Mouse (Mus musculus): ENCODE measurements around the gene Tmem131l. TPM values are rescaled to one million over a fixed set of nuclear protein-coding genes. Genes with fewer than 3 reads are reported as not detected.

Gene Tmem131l
- total and polyA plus RNA-seq, 3 experiments = 25.9 to 48.2 (median 26.6) TPM

DNA sequence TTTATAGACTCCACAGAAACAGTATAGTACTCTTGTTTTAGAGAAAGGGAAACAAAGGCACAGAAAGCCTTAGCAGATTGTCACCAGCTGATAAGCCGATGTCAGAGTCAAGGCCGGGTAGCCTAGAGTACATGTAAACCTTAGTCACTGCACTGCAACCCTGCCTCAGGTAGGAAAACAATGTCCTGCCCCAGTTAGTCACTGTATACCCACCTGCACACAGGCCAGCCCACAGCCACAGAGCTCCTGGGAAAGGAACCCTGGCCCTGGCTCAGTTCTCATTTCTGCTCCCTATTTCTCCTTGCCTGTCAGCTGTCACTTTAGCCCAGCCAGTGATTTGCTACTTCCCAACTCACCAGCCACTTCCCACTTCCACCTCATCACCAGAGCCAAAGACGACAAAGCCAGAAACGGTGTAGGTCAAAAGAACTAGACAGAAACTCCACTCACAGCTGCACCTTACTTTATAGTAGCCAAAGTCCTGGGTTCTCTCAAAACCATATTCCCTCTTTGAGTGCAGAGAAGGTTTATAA, 24.4 kb downstream of the Tmem131l start:
- no peak for DNase-seq

- DNase-seq = no peak
These were observed 28.8 kb downstream of the Tmem131l start for GRCm38 (mm10) chr3:84010995-84011663.

DNA sequence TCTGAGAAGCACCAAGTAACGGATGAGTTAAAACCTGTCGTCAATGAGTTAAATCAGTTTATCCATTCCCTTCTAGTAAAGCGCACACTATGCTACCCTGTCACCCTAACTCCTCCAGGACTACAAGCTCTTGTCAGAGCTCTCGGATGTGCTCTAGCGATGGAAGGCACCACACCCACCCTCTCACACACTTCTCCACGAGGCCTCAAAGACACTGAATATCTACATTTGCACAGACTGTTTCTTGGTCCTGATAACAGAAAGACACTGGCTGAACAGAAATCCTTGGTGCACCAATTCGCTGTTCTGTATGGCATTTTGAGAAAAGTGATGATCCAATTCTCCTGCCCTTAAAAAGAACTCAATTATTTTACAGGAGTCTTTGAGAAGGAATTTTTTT, 34.0 kb downstream of the Tmem131l start:
- DNase-seq = no peak

DNA sequence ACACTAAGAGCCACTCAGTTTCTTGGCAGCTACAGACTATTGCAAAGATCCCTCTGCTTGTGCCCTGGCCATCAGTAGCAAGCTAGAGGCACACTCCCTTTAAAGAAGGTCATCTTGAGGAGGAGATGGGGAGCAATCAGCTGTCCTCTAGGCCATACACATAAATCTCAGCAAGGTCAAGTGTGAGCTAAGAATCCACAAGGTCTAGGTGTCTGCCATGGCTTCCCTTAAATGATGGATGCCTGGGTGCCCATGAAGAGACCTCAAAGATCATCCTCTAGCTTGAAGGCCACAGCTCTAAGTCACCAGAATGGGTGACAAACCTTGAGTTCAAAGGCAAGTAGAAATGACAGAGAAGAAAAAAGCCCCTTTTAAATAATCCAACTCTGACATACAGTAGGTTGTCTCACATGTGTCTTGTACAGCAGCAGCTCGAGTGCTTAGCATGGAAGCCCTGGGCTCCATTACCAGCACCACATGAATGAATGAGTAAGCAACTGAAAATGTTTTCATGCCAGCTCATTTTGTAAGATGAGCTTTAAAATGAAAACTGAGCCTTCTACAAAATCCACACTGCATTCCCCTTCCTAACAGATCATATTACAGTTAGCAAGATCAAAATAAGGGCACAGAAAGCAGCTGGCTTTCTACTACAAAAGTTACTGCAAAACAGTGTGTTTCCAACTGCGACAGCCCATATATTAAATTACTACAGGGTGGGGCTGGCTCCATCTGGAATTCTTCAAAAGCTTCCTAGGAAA, 35.5 kb downstream of the Tmem131l start:
- peak; percentile 71 for DNase-seq

DNA sequence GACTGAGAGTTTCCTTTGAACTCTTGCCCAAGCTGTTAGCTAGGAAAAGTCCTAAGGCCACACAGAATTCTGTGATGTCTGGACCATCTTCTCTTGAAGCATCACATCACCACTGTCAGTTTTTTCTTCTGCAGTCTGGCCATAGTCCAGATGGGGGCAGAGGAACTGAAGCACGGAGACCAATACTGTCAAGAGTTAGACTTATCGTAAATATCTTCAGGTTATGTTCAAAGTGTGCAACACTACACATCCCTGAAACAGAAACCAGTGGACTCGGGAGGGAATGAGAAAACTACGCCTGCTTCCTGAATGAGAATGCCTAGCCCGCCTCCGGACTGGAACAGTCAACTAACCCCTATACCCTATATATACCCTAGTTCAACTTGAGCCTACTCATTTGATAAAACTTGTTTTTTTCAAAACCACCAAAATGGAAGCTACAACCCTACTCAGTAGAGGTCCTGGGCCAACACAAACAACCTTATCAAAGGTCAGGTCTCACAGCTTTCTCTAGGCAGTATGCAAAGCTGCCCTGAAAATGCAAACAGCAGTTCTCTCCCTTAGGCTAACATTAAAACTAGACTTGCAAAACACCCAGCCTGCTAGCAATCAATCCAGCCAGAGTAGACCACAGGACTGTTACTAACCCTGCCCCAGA, 37.4 kb downstream of the Tmem131l start:
- DNase-seq = no peak

DNA sequence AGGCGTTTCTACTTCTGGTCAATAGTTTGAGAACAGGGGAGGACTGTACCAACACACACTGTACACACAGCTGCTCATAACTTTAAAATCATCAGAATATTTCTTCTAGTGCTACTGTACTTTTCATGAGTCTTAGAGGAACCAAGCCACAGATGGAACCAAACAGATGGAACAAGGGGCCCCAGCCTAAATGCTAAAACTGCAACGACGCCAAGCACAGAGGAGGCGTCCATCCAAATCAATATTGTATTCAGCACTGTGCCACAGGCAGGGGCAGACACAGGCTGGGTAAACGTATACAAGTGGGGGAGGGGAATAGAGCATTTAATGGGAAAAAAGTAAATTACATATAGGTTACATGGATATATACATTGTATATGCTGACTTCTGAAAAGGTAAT, 42.4 kb downstream of the Tmem131l start:
- DNase-seq = no peak

DNA sequence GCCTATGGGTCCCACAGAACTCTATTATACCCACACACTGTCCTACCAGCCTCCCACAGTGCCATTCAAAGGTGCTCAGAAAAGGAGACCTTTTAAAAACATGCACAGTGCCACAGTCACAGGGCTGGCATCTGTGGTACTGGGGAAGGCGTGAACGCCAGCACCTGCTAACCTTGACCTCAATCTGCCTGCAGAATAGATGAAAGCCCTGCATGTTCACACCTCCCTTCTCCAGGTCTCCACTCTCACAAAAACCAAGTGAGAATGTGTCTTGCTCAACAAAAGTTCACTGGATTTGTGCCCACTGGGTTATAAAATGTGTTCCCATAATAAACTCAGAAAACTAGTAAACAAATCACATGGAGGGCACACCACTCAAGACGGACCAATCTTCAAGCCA, 42.9 kb downstream of the Tmem131l start:
- DNase-seq = peak; percentile 26

DNA sequence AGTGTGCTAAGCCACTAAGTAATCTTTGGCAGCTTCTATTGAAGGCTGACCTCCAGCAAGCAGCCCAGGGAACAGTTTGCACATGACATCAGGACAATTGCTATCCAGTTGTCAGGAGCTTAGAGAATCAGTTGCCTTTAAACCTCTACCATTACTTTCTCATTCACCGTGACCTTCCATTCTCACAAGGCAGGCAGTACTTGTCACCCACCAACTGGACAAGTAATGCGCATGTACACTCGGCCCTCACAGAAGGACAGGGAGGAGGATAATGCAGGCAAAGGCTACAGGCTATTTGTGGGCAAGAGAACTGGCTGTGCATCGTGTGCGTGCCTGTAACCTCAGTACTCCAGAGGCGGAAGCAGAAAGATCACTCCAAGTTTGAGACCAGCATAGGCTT, 43.9 kb downstream of the Tmem131l start:
- peak; percentile 35 for DNase-seq

DNA sequence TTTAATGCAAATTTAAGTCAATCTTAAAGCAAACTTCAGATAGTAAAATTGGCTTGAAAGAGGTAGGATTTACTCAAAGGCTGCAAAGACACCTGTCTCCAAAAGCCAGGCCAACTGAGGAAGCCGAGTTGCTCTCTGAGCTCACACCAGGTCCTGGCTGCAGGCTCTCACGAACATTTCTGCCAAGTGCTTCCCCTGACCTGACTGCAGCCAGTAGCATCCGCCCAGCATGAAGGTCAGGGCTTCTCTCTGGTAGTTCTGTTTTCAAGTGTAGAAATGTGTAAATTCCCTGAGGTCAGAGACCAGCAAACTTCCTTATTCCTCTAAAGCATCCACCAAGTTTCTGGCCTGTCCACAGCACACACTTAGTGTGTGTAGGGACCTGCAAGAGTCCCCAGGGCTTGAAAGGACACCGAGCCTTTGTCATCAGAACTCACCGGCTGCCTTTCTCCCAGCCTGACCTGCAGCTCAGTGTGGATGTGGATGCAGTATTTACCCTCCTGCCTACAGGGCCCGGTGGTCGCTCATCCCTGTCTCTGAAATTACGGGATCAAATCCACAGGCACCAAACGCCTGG, 44.6 kb downstream of the Tmem131l start:
- DNase-seq = peak; percentile 55

GRCm38 (mm10) chr3:83994217-83994839, 45.6 kb downstream of the Tmem131l start:
- DNase-seq = peak; percentile 40

DNA sequence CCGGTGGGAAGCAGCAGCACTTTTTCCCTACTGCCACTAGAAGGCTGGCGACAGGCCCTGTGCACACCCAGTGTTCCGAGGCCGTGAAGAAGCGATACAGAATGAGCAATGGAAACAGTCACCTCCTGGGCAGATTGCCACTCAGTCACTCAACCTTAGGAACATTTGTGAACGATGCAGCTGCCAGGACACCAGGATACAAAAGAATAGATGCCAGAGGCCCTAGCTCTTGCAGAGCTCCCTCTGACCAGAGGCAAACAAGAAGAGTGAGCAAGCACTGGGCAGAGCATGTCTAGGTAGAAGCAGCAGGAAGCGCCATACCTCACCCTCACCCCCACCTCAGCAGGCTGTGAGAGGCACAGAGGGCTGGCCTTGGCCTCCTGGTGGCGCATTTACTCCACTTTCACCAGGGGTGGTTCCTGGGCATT, 46.9 kb downstream of the Tmem131l start:
- peak; percentile 93 for DNase-seq

DNA sequence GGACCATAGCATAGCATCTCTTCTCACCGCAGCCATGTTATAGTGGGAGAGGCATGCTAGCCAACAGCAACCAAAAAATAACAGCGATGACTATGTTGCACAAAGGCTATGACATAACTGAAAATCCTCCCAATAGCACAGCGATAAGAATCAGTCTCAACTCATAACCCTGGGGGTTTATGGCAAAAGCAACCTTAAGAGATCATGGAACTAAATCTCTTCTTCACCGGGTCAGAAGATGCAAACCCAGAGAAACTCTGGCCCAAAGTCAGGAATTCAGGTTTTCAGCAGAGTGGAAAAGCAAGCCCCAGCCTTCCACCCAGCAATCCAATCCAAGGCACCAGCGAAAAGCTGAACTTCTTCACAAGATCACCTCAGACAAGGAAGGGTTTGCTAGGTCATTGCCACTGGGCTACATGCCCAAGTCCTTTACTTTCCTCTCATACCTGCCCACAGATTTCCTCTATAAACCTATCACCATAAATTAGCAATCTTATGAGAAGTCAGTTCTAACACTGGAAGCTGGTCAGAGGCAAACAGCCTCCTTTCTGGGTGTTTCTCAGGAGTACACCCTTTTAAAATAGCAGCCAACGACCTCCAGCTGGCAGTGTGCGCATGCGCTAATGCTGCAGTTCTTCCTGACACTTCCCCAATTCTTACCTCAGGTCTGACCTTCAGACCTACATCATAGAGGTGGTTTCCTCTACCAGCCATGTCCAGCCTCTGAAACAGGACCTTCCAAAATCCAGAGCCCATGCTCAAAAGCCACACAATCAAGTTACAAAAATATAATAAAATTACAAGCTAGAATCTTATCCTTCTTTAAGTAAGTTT, 48.1 kb downstream of the Tmem131l start:
- DNase-seq = no peak

DNA sequence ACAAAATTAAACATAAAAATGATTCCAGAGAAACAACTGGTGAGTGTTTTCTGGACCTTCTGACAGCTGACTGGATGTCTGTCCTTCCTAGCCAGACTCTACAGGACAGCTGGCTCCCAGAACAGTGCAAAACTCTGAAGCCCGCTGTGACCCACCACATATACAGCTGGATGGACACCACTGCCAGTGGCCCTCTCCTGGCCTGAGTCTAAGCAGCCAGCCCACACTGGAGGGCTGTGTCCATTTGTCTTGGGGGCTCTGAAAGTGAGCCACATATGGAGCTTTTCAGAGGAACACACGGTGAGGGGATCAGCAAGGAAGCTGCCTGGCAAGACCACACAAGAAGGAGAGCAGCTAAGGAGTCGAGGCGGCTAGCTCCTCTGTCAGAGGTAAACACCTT, 51.8 kb downstream of the Tmem131l start:
- DNase-seq = no peak

DNA sequence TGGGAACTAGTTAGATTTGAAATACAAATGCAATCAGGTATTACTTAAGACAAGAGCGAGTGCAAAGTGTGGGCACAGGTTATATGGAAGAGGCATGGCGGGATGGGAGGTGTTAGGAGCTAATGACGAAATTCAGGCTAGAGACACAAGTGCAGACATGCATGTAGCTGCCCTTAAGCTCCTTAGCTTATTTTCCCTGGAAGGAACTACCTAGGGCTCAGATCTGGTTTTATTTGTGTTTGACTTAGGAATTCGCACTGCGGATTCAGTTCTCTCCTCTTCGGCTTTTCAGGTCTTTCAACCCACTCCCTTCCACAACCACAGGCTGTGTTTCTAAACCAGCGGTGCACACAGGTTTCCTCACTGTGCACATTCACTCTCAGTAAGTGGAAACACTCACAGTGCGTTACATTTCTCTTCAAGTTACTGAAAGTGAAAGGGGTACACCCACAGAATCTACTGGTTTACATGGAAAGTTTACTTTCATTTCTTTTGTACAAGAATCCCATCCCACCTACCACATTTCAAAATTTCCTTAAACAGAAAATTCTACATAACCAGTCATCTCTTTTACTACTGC, 52.4 kb downstream of the Tmem131l start:
- no peak for DNase-seq

GRCm38 (mm10) chr3:83986740-83987139, 53.2 kb downstream of the Tmem131l start:
- peak; percentile 54 for DNase-seq

- no peak for DNase-seq
These were observed 54.5 kb downstream of the Tmem131l start for GRCm38 (mm10) chr3:83985426-83985825.

GRCm38 (mm10) chr3:83984379-83984778, 55.6 kb downstream of the Tmem131l start:
- no peak for DNase-seq

- DNase-seq = no peak
These were observed 57.2 kb downstream of the Tmem131l start for GRCm38 (mm10) chr3:83982821-83983220.

- DNase-seq = no peak
These were observed 59.6 kb downstream of the Tmem131l start for GRCm38 (mm10) chr3:83980231-83980872.
